Mouse (Mus musculus): ENCODE measurements at regions not wholly inside any gene's neighbourhood (a gene's known extent, or its start where the extent isn't known, plus 50 kb on each side); places are given as distances from the start of the nearest gene placed in this dataset.

- WGBS: 69% methylated on average over 3 of the region's 3 CpGs
- H3K4me2 ChIP-seq (ENCODE audit: low read depth, low read length): no peak overlapping the region
Observed at GRCm38 (mm10) chr14:80232976-80233375, 249.1 kb downstream of the Olfm4 start.

GRCm38 (mm10) chr14:80237136-80237535 is 253.3 kb downstream of the Olfm4 start:
- ATAC-seq (replicated peaks; ENCODE audit: extremely low read depth, insufficient read depth, low FRiP score): no peak

More at GRCm38 (mm10) chr14:80232976-80233375, 249.1 kb downstream of the Olfm4 start:
- no peak overlapping the region for H3K27ac ChIP-seq (ENCODE audit: low read length)
- ATAC-seq (replicated peaks; ENCODE audit: extremely low read depth, insufficient read depth, low FRiP score): no peak
- no peak overlapping the region for H3K4me3 ChIP-seq (ENCODE audit: low read length)
- H3K36me3 ChIP-seq (ENCODE audit: control insufficient read depth, insufficient read depth): no peaks in the 10 kb centered on the region
- H3K9ac ChIP-seq (ENCODE audit: low read length): no peak overlapping the region
- H3K9me3 ChIP-seq (replicated peaks; ENCODE audit: control insufficient read depth, low read length): no peaks in the 10 kb centered on the region
- no peaks in the 10 kb centered on the region for H3K4me1 ChIP-seq (ENCODE audit: control insufficient read depth, insufficient read depth, low read length)
- H3K27me3 ChIP-seq (ENCODE audit: control insufficient read depth, insufficient read depth, low read length): no peaks in the 10 kb centered on the region

DNA sequence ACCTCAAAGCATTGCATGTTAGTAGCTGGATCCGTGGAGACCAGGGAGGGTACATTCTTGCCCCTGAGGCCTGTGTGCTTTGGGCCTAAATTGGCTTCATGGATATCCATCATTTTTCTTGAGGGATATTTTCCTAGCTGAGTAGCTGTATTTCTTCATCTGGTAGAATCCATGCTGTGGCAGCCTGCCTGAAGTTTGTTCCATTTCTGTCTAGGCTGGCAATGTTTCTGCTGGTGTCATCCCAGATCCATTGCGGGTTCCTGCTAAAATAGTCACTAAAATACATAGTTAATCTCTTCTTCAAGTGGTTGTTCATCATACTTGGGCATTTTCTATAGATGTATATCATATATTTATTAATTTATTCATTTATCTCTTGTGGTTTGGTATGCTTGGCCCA is 253.7 kb downstream of the Olfm4 start:
- Histone ChIP-seq H3K27me3 (ENCODE audit: control insufficient read depth, insufficient read depth, low read length) (no peaks in the 10 kb centered on the region), H3K27ac (ENCODE audit: low read length) (no peak overlapping the region), H3K4me2 (ENCODE audit: low read depth, low read length) (no peak overlapping the region), H3K4me1 (ENCODE audit: control insufficient read depth, insufficient read depth, low read length) (no peaks in the 10 kb centered on the region), H3K9ac (ENCODE audit: low read length) (no peak overlapping the region), H3K4me3 (ENCODE audit: low read length) (no peak overlapping the region), H3K9me3 (replicated peaks; ENCODE audit: control insufficient read depth, low read length) (no peaks in the 10 kb centered on the region), H3K36me3 (ENCODE audit: control insufficient read depth, insufficient read depth) (no peaks in the 10 kb centered on the region)
- ATAC-seq (replicated peaks; ENCODE audit: extremely low read depth, insufficient read depth, low FRiP score): no peak
- WGBS: 70% methylated on average over 2 of the region's 2 CpGs

More at GRCm38 (mm10) chr14:80237136-80237535, 253.3 kb downstream of the Olfm4 start:
- H3K36me3 ChIP-seq (ENCODE audit: control insufficient read depth, insufficient read depth): no peaks in the 10 kb centered on the region
- H3K27me3 ChIP-seq (ENCODE audit: control insufficient read depth, insufficient read depth, low read length): no peaks in the 10 kb centered on the region
- H3K27ac ChIP-seq (ENCODE audit: low read length): no peak overlapping the region
- H3K4me2 ChIP-seq (ENCODE audit: low read depth, low read length): no peak overlapping the region
- H3K9ac ChIP-seq (ENCODE audit: low read length): no peak overlapping the region
- no peaks in the 10 kb centered on the region for H3K4me1 ChIP-seq (ENCODE audit: control insufficient read depth, insufficient read depth, low read length)
- no peaks in the 10 kb centered on the region for H3K9me3 ChIP-seq (replicated peaks; ENCODE audit: control insufficient read depth, low read length)
- no peak overlapping the region for H3K4me3 ChIP-seq (ENCODE audit: low read length)

GRCm38 (mm10) chr14:80244640-80245302 is 260.9 kb downstream of the Olfm4 start:
- no peak overlapping the region for H3K27ac ChIP-seq (ENCODE audit: low read length)
- H3K4me2 ChIP-seq (ENCODE audit: low read depth, low read length): no peak overlapping the region
- H3K9me3 ChIP-seq (replicated peaks; ENCODE audit: control insufficient read depth, low read length): no peaks in the 10 kb centered on the region
- ATAC-seq (replicated peaks; ENCODE audit: extremely low read depth, insufficient read depth, low FRiP score): no peak
- H3K27me3 ChIP-seq (ENCODE audit: control insufficient read depth, insufficient read depth, low read length): no peaks in the 10 kb centered on the region
- H3K4me3 ChIP-seq (ENCODE audit: low read length): no peak overlapping the region
- H3K36me3 ChIP-seq (ENCODE audit: control insufficient read depth, insufficient read depth): no peaks in the 10 kb centered on the region
- no peak overlapping the region for H3K9ac ChIP-seq (ENCODE audit: low read length)
- 0 out of 2 replicates have a peak, but pooled peaks cover 2% of the 10 kb centered on the region for H3K4me1 ChIP-seq (ENCODE audit: control insufficient read depth, insufficient read depth, low read length)
- WGBS: 74% methylated on average over 4 of the region's 4 CpGs

GRCm38 (mm10) chr14:80247575-80247974 is 263.7 kb downstream of the Olfm4 start:
- no peak overlapping the region for H3K9ac ChIP-seq (ENCODE audit: low read length)
- H3K36me3 ChIP-seq (ENCODE audit: control insufficient read depth, insufficient read depth): no peaks in the 10 kb centered on the region
- ATAC-seq (replicated peaks; ENCODE audit: extremely low read depth, insufficient read depth, low FRiP score): peak; percentile 69
- no peaks in the 10 kb centered on the region for H3K9me3 ChIP-seq (replicated peaks; ENCODE audit: control insufficient read depth, low read length)
- no peak overlapping the region for H3K27ac ChIP-seq (ENCODE audit: low read length)
- no peak overlapping the region for H3K4me2 ChIP-seq (ENCODE audit: low read depth, low read length)
- WGBS: 68% methylated on average over 2 of the region's 2 CpGs
- 0 out of 2 replicates have a peak, but pooled peaks cover 2% of the 10 kb centered on the region for H3K4me1 ChIP-seq (ENCODE audit: control insufficient read depth, insufficient read depth, low read length)
- no peak overlapping the region for H3K4me3 ChIP-seq (ENCODE audit: low read length)
- H3K27me3 ChIP-seq (ENCODE audit: control insufficient read depth, insufficient read depth, low read length): no peaks in the 10 kb centered on the region

- H3K27me3 ChIP-seq (ENCODE audit: control insufficient read depth, insufficient read depth, low read length): no peaks in the 10 kb centered on the region
- H3K36me3 ChIP-seq (ENCODE audit: control insufficient read depth, insufficient read depth): no peaks in the 10 kb centered on the region
- H3K4me1 ChIP-seq (ENCODE audit: control insufficient read depth, insufficient read depth, low read length): 0 out of 2 replicates have a peak, but pooled peaks cover 2% of the 10 kb centered on the region
- no peak overlapping the region for H3K27ac ChIP-seq (ENCODE audit: low read length)
- WGBS: 76% methylated on average over 1 of the region's 1 CpGs
- no peak overlapping the region for H3K9ac ChIP-seq (ENCODE audit: low read length)
- ATAC-seq (replicated peaks; ENCODE audit: extremely low read depth, insufficient read depth, low FRiP score): no peak
- H3K4me3 ChIP-seq (ENCODE audit: low read length): no peak overlapping the region
- no peaks in the 10 kb centered on the region for H3K9me3 ChIP-seq (replicated peaks; ENCODE audit: control insufficient read depth, low read length)
- H3K4me2 ChIP-seq (ENCODE audit: low read depth, low read length): no peak overlapping the region
Observed at GRCm38 (mm10) chr14:80249882-80250281, 266.0 kb downstream of the Olfm4 start.

- ATAC-seq (replicated peaks; ENCODE audit: extremely low read depth, insufficient read depth, low FRiP score): no peak
- 34% methylated on average over 3 of the region's 3 CpGs for whole genome bisulfite sequencing
- Histone ChIP-seq H3K4me1 (ENCODE audit: control insufficient read depth, insufficient read depth, low read length) (no peaks in the 10 kb centered on the region), H3K27ac (ENCODE audit: low read length) (no peak overlapping the region), H3K4me2 (ENCODE audit: low read depth, low read length) (no peak overlapping the region), H3K36me3 (ENCODE audit: control insufficient read depth, insufficient read depth) (no peaks in the 10 kb centered on the region), H3K9me3 (replicated peaks; ENCODE audit: control insufficient read depth, low read length) (no peaks in the 10 kb centered on the region), H3K27me3 (ENCODE audit: control insufficient read depth, insufficient read depth, low read length) (no peaks in the 10 kb centered on the region), H3K4me3 (ENCODE audit: low read length) (no peak overlapping the region), H3K9ac (ENCODE audit: low read length) (no peak overlapping the region)
Observed at GRCm38 (mm10) chr14:80257086-80257485, 273.2 kb downstream of the Olfm4 start.

DNA sequence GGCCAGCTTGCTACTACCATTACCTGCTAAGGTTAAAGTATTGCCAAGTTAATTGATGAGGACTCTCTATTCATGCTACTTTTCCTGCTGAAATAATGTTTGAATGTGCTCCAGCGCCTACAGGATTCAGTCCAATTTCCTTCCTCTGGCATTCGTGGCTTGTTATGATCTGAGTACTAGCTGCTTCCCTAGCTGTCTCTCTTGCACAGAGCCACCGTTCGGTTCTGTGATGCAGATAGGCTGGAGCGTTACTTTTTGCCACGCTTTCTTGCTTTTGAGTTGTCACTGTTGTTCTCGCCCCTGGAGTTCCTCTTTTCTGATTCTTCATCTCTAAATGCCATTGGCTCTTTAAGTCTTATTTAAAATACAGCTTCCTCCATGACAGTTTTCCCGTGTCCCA is 279.3 kb downstream of the Olfm4 start:
- H3K36me3 ChIP-seq (ENCODE audit: control insufficient read depth, insufficient read depth): no peaks in the 10 kb centered on the region
- H3K27ac ChIP-seq (ENCODE audit: low read length): no peak overlapping the region
- no peak overlapping the region for H3K4me3 ChIP-seq (ENCODE audit: low read length)
- H3K4me2 ChIP-seq (ENCODE audit: low read depth, low read length): no peak overlapping the region
- H3K27me3 ChIP-seq (ENCODE audit: control insufficient read depth, insufficient read depth, low read length): no peaks in the 10 kb centered on the region
- H3K9ac ChIP-seq (ENCODE audit: low read length): no peak overlapping the region
- no peak for ATAC-seq (replicated peaks; ENCODE audit: extremely low read depth, insufficient read depth, low FRiP score)
- 69% methylated on average over 8 of the region's 8 CpGs for WGBS
- no peaks in the 10 kb centered on the region for H3K9me3 ChIP-seq (replicated peaks; ENCODE audit: control insufficient read depth, low read length)
- H3K4me1 ChIP-seq (ENCODE audit: control insufficient read depth, insufficient read depth, low read length): no peaks in the 10 kb centered on the region

GRCm38 (mm10) chr14:80265081-80265480 is 281.2 kb downstream of the Olfm4 start:
- Histone ChIP-seq H3K4me3 (ENCODE audit: low read length) (no peak overlapping the region), H3K4me1 (ENCODE audit: control insufficient read depth, insufficient read depth, low read length) (no peaks in the 10 kb centered on the region), H3K9me3 (replicated peaks; ENCODE audit: control insufficient read depth, low read length) (no peaks in the 10 kb centered on the region), H3K36me3 (ENCODE audit: control insufficient read depth, insufficient read depth) (no peaks in the 10 kb centered on the region), H3K4me2 (ENCODE audit: low read depth, low read length) (no peak overlapping the region), H3K27me3 (ENCODE audit: control insufficient read depth, insufficient read depth, low read length) (no peaks in the 10 kb centered on the region), H3K9ac (ENCODE audit: low read length) (no peak overlapping the region), H3K27ac (ENCODE audit: low read length) (no peak overlapping the region)
- no peak for ATAC-seq (replicated peaks; ENCODE audit: extremely low read depth, insufficient read depth, low FRiP score)
- 70% methylated on average over 7 of the region's 7 CpGs for WGBS

Data from heart, embryonic 16.5 days (tissue).